Mouse (Mus musculus) stomach, postnatal 0 days (tissue): ENCODE data around the gene Elp4.

Experiments used
- CTCF ChIP-seq: IDR thresholded peaks from 2 replicates; pipeline ENCODE4 v1.5.1; 2016; ENCODE audit warnings: antibody characterized with exemption, low read depth, mild to moderate bottlenecking, moderate library complexity
- EP300 ChIP-seq: optimal IDR thresholded peaks from 2 replicates; pipeline ENCODE3; 2016; ENCODE audit warnings: antibody characterized with exemption

- TF ChIP-seq CTCF, result no peak
- no peak for TF ChIP-seq EP300
Observed at GRCm38 (mm10) chr2:105709126-105709525, 195.2 kb downstream of the Elp4 start.
